Mouse (Mus musculus) midbrain, embryonic 13.5 days (tissue): ENCODE results near the gene Mboat7. TPM values are rescaled to one million over a fixed set of nuclear protein-coding genes. Genes with fewer than 3 reads are reported as not detected.

ENCODE experiments used
- microRNA-seq: library from miRNA; unstranded; fragments of <30 nt; microRNA quantifications from one replicate; pipeline ENCODE4, GENCODE M21; 2016
- polyA plus RNA-seq: library from polyadenylated mRNA; unstranded; fragments of >200 nt; fragmentation: Nextera tagmentation; extraction: Ambion mirVana; gene quantifications from 2 replicates; pipeline ENCODE4 v1.2.1, GENCODE M21; 2015

Mboat7 gene
- polyA plus RNA-seq, 1 experiment from 2014 or later: 53.4 TPM

Small RNA genes lying within 50 kb of the gene (microRNA-seq; reads per million reads assigned to microRNA genes)
- gene Mir3572: 4.5 reads per million, percentile 18 among the genes with 10 or more reads in this experiment

Other genes starting within 250 kb of the Mboat7 start
- gene Tarm1, start 190.9 kb downstream of the Mboat7 start, polyA plus RNA-seq: not detected in 2 replicates
- 0.26 and 0.42 TPM in 2 replicates for gene Oscar, start 77.4 kb downstream of the Mboat7 start, polyA plus RNA-seq
- 440 and 458 TPM in 2 replicates for gene Ndufa3, start 76.2 kb downstream of the Mboat7 start, polyA plus RNA-seq
- 30.8 and 38.9 TPM in 2 replicates for gene Tfpt, start 63.6 kb downstream of the Mboat7 start, polyA plus RNA-seq
- gene Prpf31, start 63.5 kb downstream of the Mboat7 start, polyA plus RNA-seq: 114 and 117 TPM in 2 replicates
- gene Cnot3, start 48.3 kb downstream of the Mboat7 start, polyA plus RNA-seq: 48.7 and 57.8 TPM in 2 replicates
- 16.5 and 16.8 TPM in 2 replicates for gene Leng1, start 27.7 kb downstream of the Mboat7 start, polyA plus RNA-seq
- gene Tmc4, start 16.0 kb downstream of the Mboat7 start, polyA plus RNA-seq: 4.0 and 4.3 TPM in 2 replicates
- 205 and 225 TPM in 2 replicates for gene Tsen34, start 660 bp downstream of the Mboat7 start, polyA plus RNA-seq
- 994 and 1,009 TPM in 2 replicates for gene Rps9, start 10.5 kb upstream of the Mboat7 start, polyA plus RNA-seq
- 0.15 and 0.37 TPM in 2 replicates for gene Pirb, start 26.9 kb upstream of the Mboat7 start, polyA plus RNA-seq
- not detected in 2 replicates for gene Gm15448, start 132.2 kb upstream of the Mboat7 start, polyA plus RNA-seq
- gene Pira2, start 151.5 kb upstream of the Mboat7 start, polyA plus RNA-seq: not detected in 2 replicates
- not detected in 2 replicates for gene Gm14548, start 204.6 kb upstream of the Mboat7 start, polyA plus RNA-seq
- not detected in 2 replicates for gene Lilra6, start 222.0 kb upstream of the Mboat7 start, polyA plus RNA-seq